Mouse (Mus musculus): Measurements from ENCODE around the gene Olfr419.

The Olfr419 gene

DNA sequence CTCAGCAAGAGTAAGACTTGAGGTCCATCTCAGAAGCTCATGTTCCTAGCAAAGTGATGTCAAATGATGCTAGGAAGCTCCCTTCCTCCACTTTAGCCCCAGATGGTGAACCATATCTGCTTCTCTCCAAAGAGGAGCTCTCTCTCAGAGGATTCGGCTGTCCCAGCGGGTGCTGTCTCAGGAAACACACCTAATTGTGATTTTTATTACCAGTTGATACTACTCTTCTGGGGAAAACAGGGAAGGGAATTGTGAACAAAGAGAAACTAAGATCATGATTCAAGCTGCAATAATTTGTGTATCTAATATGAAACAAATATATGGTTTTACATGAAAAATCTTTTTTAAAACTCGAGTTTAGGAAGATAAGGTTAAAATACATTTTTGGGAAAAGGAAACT lies at the start of gene Olfr419:
Olfr419 (minus strand) TSS at position 101 of the 400 bp plus-strand sequence.
- in situ Hi-C loops (cut with MboI, MseI), result no loop called here

DNA sequence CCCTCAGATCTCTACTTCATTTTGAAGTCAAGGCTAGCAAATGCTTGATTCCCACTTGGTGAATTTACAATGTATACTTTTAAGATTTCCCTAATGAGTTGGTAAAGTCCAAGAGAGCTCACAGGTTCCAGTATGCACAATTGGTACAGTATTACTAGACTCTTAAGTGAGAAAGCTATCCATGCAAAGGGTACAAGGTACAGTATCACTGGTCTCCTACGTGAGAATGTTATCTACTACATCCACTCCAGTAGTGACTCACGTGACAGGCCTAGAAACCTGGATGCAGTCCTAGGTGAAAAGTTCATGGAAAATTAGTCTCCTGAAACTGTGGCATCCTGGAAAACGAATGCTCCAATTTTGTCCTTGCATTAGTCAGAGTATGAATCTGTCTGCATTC lies 18.8 kb upstream of the Olfr419 start:
- in situ Hi-C loops (cut with MboI, MseI), result no loop called here

DNA sequence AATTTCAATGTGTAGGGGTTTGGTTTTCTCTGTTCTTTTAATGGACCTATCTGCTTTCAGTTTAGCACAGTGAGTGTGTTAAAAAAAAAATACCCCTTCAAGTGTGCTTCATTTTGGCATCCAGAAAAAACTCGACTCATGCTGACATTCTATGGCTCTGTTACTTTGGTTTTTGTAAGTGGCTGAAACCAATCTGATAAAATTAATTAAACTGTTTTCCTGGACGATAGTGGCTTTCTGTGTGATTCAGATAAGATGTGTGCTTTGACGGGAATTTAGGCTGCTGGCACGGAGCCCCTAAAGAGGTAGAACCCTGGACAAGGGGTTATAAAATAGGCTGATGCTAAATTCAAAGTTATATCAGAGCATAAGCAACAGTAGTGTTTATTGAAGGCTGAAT lies 17.3 kb upstream of the Olfr419 start:
- in situ Hi-C loops (cut with MboI, MseI), result no loop called here

DNA sequence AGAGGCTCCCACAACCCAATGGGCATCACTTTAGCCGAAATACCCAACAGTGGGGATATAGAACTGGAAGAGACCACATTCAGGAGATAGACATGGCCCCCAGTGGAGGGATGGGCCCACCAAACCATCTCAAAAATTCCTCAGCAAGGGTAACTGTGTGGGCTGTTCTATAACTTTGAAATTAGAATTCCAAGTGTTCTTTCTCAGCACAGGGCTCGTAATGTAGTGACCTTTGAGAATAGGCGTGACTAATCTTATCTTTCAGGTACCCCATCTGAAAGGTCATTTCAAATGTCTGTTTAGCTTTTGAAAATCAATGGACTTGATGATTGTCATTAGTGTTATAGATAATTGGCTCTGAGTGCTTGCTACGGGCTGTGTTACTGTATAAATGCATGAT lies 16.0 kb upstream of the Olfr419 start:
- in situ Hi-C loops (cut with MboI, MseI), result no loop called here

DNA sequence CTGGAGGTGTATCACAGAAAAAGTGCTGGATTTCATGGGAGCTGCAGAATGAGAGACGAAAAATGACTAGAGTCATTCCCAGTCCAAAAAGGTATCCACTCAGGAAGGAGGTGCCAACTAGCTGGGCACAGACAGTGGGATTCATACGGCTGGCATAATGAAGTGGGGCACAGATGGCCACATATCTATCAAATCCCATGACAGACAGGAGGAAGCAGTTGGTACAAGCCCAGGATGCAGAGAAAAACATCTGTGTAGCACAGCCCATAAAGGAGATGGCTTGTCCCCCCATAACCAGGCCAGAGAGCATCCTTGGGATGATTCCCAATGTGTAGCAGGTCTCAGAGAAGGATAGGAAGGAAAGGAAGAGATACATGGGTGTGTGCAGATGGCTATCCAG lies 1.5 kb downstream of the Olfr419 start:
- in situ Hi-C loops (cut with MboI, MseI), result no loop called here

DNA sequence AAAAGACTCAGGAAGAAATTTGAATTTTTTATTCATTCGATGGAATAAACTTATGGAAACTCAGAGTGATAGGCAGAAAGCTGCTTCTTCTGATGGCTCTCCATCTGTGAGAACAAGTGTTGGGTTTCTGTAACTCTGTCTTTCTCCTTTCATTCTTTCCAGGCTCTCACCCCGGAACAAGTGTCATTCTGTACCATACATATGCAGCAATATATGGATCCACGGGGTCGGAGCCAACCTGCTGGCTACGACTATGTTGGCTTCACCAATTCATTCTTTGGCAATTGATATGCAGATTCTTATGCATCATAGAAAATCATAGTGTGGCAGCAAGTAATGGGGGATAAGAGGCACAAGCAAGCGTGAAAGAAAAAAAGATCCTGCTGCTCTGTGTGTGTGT lies 4.7 kb downstream of the Olfr419 start:
- in situ Hi-C loops (cut with MboI, MseI), result no loop called here

DNA sequence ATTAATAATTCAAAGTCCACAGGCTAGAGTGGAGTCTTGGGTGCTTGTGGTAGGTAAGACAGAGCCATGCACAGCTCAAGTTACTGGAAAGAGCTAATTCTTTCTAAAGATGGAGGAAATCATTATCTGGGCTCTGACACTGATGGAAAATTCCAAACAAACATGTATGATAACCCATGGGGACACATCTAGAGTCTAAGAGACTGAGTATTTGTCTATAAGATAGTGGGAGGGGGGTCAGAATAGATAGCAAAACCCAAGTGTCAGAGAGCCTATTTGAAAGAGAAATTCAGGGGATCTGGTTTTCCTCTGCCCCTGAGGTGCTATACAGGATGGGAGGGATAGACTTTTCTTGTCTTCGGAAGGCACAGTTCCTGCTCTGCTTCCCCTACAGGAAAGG lies 5.8 kb downstream of the Olfr419 start:
- in situ Hi-C loops (cut with MboI, MseI), result no loop called here

DNA sequence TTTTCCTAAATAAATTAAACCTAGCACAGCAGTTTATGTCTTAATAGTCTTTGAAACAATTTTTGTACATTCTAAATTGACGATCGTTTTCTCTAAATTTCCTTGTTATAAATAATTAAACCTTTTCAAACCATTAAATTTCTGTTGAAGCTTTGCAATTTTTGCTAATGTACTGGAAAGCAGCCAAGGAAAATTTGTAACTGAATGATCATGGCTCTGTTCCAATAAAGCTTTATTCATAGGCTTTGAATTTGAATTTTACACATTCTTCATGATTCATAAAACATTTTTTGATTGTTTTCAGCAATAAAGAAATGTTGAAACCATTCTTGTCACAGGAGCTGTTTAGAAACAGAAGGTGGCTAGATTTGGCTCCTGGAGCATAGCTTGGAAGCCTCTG lies 7.2 kb downstream of the Olfr419 start:
- in situ Hi-C loops (cut with MboI, MseI), result no loop called here

DNA sequence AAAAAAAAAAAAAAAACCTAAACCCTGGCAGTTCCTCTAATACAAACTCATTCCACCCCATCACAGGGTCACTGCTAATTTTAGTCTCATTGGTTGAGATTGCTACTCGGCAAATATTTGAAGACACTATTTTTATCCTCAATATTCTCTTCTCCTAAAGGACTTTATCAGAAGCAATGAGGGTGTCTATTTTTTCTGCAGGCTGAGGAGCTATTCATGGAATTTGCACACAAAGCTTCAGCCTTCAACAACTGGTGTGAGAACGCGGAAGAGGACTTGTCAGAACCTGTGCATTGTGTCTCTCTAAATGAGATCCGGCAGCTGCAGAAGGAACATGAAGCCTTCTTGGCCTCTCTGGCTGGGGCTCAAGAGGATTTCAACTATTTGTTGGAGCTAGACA lies 11.9 kb downstream of the Olfr419 start:
- in situ Hi-C loops (cut with MboI, MseI), result no loop called here

DNA sequence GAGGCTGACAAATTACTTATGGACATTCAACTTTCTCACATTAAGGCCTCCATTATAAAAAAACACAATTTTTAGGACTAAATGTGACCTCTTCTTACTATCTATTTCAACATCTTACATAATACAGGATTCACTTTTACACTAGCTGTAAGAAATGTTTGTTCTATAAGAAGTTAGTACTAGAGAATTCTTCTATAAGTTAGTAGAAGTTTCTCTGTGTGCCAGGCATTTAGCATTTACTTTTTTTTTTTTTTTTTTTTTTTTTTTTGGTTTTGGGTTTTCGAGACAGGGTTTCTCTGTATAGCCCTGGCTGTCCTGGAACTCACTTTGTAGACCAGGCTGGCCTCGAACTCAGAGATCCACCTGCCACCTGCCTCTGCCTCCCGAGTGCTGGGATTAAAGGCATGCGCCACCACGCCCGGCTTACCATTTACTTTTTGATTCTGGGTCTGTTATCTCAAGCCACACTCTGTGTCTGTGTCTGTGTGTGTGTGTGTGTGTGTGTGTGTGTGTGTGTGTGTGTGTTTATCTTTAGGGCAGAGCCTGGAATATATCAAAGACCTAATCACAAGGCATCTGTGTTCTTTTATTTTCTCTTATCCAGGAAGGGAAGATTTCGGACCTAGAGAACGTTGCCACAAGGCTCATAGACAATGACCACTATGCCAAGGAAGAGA lies 35.2 kb downstream of the Olfr419 start:
- in situ Hi-C loops (cut with MboI, MseI), result no loop called here

DNA sequence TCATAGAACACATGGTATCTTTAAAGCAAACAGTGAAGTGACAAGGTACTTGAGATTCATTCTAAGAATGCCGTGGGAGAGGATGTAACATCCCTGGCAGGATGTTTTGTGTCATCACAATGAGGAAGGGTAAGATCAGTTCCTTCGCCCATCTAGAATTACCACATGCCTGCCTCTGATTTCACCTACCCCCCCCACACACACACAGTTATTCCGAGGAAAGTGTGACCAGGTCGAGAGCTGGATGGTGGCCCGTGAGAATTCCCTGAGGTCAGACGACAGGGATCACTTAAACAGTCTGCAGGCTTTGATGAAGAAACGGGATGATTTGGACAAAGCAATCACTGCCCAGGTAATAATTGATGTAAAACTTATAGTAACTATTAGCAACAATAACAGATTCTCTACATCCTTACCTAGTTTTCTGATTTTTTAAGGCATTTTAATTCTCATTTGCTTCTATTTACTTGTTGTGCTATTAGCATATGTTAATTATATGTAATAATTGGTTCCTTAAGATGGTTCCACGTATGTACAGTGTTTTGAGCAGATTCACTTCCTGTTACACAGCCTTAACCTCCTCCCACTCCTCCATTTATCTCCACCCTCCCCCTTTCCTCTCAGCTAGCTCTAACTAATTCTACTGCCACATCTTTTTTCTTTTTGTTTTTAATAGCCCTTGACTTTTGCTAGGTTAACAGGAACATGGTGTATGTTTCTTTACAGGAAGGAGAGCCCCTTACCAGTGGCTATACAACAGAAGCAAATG lies 36.4 kb downstream of the Olfr419 start:
- in situ Hi-C loops (cut with MboI, MseI), result no loop called here

DNA sequence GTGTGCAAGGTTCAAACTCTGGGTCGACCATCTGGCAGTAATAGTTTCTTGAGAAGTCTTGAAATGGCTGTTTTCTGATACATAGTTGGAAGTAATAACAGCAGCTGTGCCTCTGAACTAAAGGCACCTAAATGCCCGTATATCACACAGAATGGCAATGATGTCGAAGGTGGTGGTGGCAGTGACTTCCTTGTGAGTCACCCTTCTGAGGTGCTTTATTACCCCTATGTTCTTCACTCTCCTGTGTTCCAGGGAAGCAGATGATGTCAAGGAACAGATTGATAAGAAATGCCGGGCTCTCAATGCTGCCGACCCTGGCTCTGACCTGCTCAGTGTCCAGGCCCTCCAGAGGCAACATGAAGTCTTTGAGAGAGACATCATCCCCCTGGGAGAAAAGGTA lies 39.6 kb downstream of the Olfr419 start:
- in situ Hi-C loops (cut with MboI, MseI), result no loop called here

DNA sequence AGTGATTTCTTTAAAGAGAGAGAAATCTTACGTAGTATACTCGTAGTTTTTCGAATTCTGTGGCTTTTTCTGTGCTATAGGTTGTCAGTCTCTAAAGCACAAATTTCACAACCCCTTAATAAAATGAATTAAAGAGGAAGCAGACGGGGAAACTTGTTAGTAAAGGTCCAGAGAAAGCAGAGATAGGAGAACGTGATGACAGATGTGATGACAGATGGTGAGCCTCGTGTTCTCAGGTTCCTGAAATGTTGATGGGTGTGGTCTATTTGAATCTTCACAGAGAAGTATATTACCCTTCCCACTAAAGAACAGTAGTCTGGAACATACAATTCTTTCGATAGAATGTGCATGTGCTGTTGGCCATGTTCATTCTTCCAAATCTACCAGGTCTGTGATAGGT lies 47.2 kb downstream of the Olfr419 start:
- in situ Hi-C loops (cut with MboI, MseI), result no loop called here
